Mouse (Mus musculus): ENCODE measurements at regions not wholly inside any gene's neighbourhood (a gene's known extent, or its start where the extent isn't known, plus 50 kb on each side); places are given as distances from the start of the nearest gene placed in this dataset.
"Not testable (repeated sequence)": the region's sequence is repeated elsewhere in the genome, so short reads cannot be mapped to it uniquely, and the experiment has no call there.

GRCm38 (mm10) chr10:38364876-38365275 lies 456.7 kb downstream of the Rfpl4b start:
- Histone ChIP-seq H3K27me3 (no peaks in the 10 kb centered on the region), H3K4me1 (no peaks in the 10 kb centered on the region), H3K4me2 (replicated peaks) (no peak overlapping the region), H3K27ac (no peak overlapping the region), H3K36me3 (no peaks in the 10 kb centered on the region), H3K9me3 (replicated peaks) (no peaks in the 10 kb centered on the region), H3K4me3 (no peak overlapping the region), H3K9ac (no peak overlapping the region)
- no peak for ATAC-seq (ENCODE audit: low FRiP score)
- WGBS, result 81% methylated on average over 4 of the region's 4 CpGs

GRCm38 (mm10) chr10:38357539-38358232 lies 463.9 kb downstream of the Rfpl4b start:
- H3K27ac ChIP-seq, result no peak overlapping the region

GRCm38 (mm10) chr10:38353973-38354372 lies 467.6 kb downstream of the Rfpl4b start:
- Histone ChIP-seq H3K9ac (no peak overlapping the region), H3K36me3 (no peaks in the 10 kb centered on the region), H3K27me3 (no peaks in the 10 kb centered on the region), H3K4me3 (no peak overlapping the region), H3K4me2 (replicated peaks) (no peak overlapping the region), H3K9me3 (replicated peaks) (no peaks in the 10 kb centered on the region), H3K4me1 (peaks cover 7% of the 10 kb centered on the region; the same call in 1 of the 2 replicates), H3K27ac (no peak overlapping the region)
- no peak for ATAC-seq (ENCODE audit: low FRiP score)
- WGBS, result 49% methylated on average over 2 of the region's 2 CpGs

More at GRCm38 (mm10) chr10:38357539-38358232, 463.9 kb downstream of the Rfpl4b start:
- H3K9me3 ChIP-seq (replicated peaks), result no peaks in the 10 kb centered on the region
- WGBS, result 67% methylated on average over 1 of the region's 1 CpGs
- no peak overlapping the region for H3K9ac ChIP-seq
- no peaks in the 10 kb centered on the region for H3K27me3 ChIP-seq
- H3K36me3 ChIP-seq, result no peaks in the 10 kb centered on the region
- H3K4me2 ChIP-seq (replicated peaks), result no peak overlapping the region
- ATAC-seq (ENCODE audit: low FRiP score), result peak; percentile 75
- no peak overlapping the region for H3K4me3 ChIP-seq
- peaks cover 7% of the 10 kb centered on the region; the same call in 1 of the 2 replicates for H3K4me1 ChIP-seq

GRCm38 (mm10) chr10:38353526-38353925 lies 468.1 kb downstream of the Rfpl4b start:
- Histone ChIP-seq H3K4me3 (no peak overlapping the region), H3K4me1 (peaks cover 7% of the 10 kb centered on the region; the same call in 1 of the 2 replicates), H3K9ac (no peak overlapping the region), H3K4me2 (replicated peaks) (no peak overlapping the region), H3K9me3 (replicated peaks) (no peaks in the 10 kb centered on the region), H3K36me3 (no peaks in the 10 kb centered on the region), H3K27me3 (no peaks in the 10 kb centered on the region), H3K27ac (no peak overlapping the region)
- ATAC-seq (ENCODE audit: low FRiP score), result no peak
- 71% methylated on average over 5 of the region's 5 CpGs for WGBS

- H3K4me2 ChIP-seq (replicated peaks); H3K36me3 ChIP-seq; ATAC-seq (ENCODE audit: low FRiP score); H3K4me1 ChIP-seq; H3K9me3 ChIP-seq (replicated peaks); H3K4me3 ChIP-seq; H3K27ac ChIP-seq; H3K9ac ChIP-seq; H3K27me3 ChIP-seq: not testable (repeated sequence)
- WGBS, result 57% methylated on average over 8 of the region's 8 CpGs
These were observed 474.6 kb downstream of the Rfpl4b start for GRCm38 (mm10) chr10:38347029-38347428.

GRCm38 (mm10) chr10:38340406-38341175 lies 481.0 kb downstream of the Rfpl4b start:
- Histone ChIP-seq H3K4me3 (no peak overlapping the region), H3K27me3 (no peaks in the 10 kb centered on the region), H3K9ac (no peak overlapping the region), H3K36me3 (no peaks in the 10 kb centered on the region), H3K4me1 (no peaks in the 10 kb centered on the region), H3K9me3 (replicated peaks) (no peaks in the 10 kb centered on the region), H3K4me2 (replicated peaks) (no peak overlapping the region), H3K27ac (no peak overlapping the region)
- ATAC-seq (ENCODE audit: low FRiP score), result no peak
- 81% methylated on average over 1 of the region's 1 CpGs for WGBS

- Histone ChIP-seq H3K27ac (no peak overlapping the region; the same call in 1 of the 2 replicates), H3K4me2 (replicated peaks) (no peak overlapping the region), H3K4me1 (no peaks in the 10 kb centered on the region), H3K4me3 (no peak overlapping the region), H3K27me3 (no peaks in the 10 kb centered on the region), H3K9ac (no peak overlapping the region), H3K9me3 (replicated peaks) (no peaks in the 10 kb centered on the region), H3K36me3 (no peaks in the 10 kb centered on the region)
- ATAC-seq (ENCODE audit: low FRiP score), result no peak
- 46% methylated on average over 5 of the region's 5 CpGs for WGBS
These were observed 512.7 kb downstream of the Rfpl4b start for GRCm38 (mm10) chr10:38308716-38309392.

- Histone ChIP-seq H3K36me3 (no peaks in the 10 kb centered on the region), H3K9ac (no peak overlapping the region), H3K4me1 (no peaks in the 10 kb centered on the region), H3K27ac (no peak overlapping the region), H3K4me3 (no peak overlapping the region), H3K27me3 (no peaks in the 10 kb centered on the region), H3K4me2 (replicated peaks) (no peak overlapping the region), H3K9me3 (replicated peaks) (no peaks in the 10 kb centered on the region)
- no peak for ATAC-seq (ENCODE audit: low FRiP score)
- WGBS, result 82% methylated on average over 2 of the region's 2 CpGs
These were observed 525.9 kb downstream of the Rfpl4b start for GRCm38 (mm10) chr10:38295724-38296123.

GRCm38 (mm10) chr10:38288689-38289283 lies 532.8 kb downstream of the Rfpl4b start:
- H3K4me1 ChIP-seq, result no peaks in the 10 kb centered on the region
- peak; percentile 64 for ATAC-seq (ENCODE audit: low FRiP score)
- no peak overlapping the region for H3K27ac ChIP-seq
- 76% methylated on average over 6 of the region's 6 CpGs for WGBS
- H3K36me3 ChIP-seq, result no peaks in the 10 kb centered on the region
- H3K9ac ChIP-seq, result no peak overlapping the region
- H3K4me2 ChIP-seq (replicated peaks), result no peak overlapping the region
- no peak overlapping the region for H3K4me3 ChIP-seq
- H3K27me3 ChIP-seq, result no peaks in the 10 kb centered on the region
- no peaks in the 10 kb centered on the region for H3K9me3 ChIP-seq (replicated peaks)

GRCm38 (mm10) chr10:38269136-38269535 lies 552.4 kb downstream of the Rfpl4b start:
- Histone ChIP-seq H3K9me3 (replicated peaks) (no peaks in the 10 kb centered on the region), H3K4me3 (no peak overlapping the region), H3K27me3 (no peaks in the 10 kb centered on the region), H3K4me1 (no peaks in the 10 kb centered on the region), H3K27ac (no peak overlapping the region), H3K4me2 (replicated peaks) (no peak overlapping the region), H3K9ac (no peak overlapping the region), H3K36me3 (no peaks in the 10 kb centered on the region)
- 88% methylated on average over 1 of the region's 1 CpGs for WGBS
- ATAC-seq (ENCODE audit: low FRiP score), result no peak

GRCm38 (mm10) chr10:38265564-38265963 lies 556.0 kb downstream of the Rfpl4b start:
- H3K4me3 ChIP-seq, result no peak overlapping the region
- no peak overlapping the region for H3K9ac ChIP-seq
- H3K27ac ChIP-seq, result no peak overlapping the region
- no peaks in the 10 kb centered on the region for H3K36me3 ChIP-seq
- H3K27me3 ChIP-seq, result no peaks in the 10 kb centered on the region
- no peak overlapping the region for H3K4me2 ChIP-seq (replicated peaks)
- no peaks in the 10 kb centered on the region for H3K9me3 ChIP-seq (replicated peaks)
- no peaks in the 10 kb centered on the region for H3K4me1 ChIP-seq
- no peak for ATAC-seq (ENCODE audit: low FRiP score)
- WGBS, result 85% methylated on average over 3 of the region's 3 CpGs

- H3K4me3 ChIP-seq, result no peak overlapping the region
- no peaks in the 10 kb centered on the region for H3K27me3 ChIP-seq
- WGBS, result 69% methylated on average over 1 of the region's 1 CpGs
- no peak for ATAC-seq (ENCODE audit: low FRiP score)
- H3K4me2 ChIP-seq (replicated peaks), result no peak overlapping the region
- H3K27ac ChIP-seq, result no peak overlapping the region
- H3K9me3 ChIP-seq (replicated peaks), result no peaks in the 10 kb centered on the region; the same call in 1 of the 2 replicates
- H3K9ac ChIP-seq, result no peak overlapping the region
- no peaks in the 10 kb centered on the region for H3K36me3 ChIP-seq
- no peaks in the 10 kb centered on the region for H3K4me1 ChIP-seq
These were observed 574.8 kb downstream of the Rfpl4b start for GRCm38 (mm10) chr10:38246821-38247220.
